Mouse (Mus musculus) kidney, postnatal 25 days (tissue): ENCODE data around the gene Atp6v1fnb.

ENCODE experiments used
- DNase-seq, 2 experiments: peaks; one replicate each; pipeline ENCODE4 v3.0.0; 2021; ENCODE audit warnings: mixed read lengths in 2 of 2

Atp6v1fnb gene

DNA sequence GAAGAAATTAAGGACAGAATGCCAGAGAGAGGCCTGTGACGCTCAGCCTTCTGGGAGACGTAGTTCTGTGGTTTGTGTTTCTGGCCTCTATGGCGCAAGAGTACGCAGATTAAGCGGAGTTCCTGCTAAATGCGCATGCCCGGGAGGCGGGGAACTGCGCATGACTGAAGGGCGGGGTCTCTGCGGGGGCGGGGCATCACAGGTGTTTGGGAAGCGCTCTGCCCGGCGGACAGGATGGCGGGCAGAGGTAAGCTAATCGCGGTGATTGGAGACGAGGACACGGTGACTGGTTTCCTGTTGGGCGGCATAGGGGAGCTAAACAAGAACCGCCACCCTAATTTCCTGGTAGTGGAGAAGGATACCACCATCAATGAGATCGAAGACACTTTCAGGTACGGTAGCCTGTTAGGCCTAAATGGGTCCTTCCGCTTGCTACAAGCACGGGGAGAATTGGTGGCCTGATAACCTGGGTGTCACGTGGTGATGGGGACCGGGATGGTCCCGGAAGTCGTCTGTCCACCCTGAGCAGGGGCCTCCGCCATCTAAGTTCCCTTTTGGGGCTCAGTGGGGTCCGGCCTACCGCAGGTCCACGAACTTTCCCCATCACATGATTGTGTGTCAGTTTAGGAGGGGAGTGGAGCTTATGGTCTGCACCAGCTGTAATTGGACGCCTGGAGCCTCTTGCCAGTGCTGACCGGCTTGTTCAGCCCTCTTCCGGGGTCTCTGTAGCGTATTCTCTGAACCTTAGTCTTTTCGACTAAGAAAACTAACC lies 3.5 kb upstream of the Atp6v1fnb start, which contains the start of gene Atp6v1f:
TSS of gene Atp6v1f (plus strand) at position 136 of the 772 bp plus-strand sequence.
- peak; percentile 96 to 97 for DNase-seq

- peak; percentile 25 to 76 for DNase-seq
Measured at GRCm38 (mm10) chr6:29468851-29469250, 2.4 kb upstream of the Atp6v1fnb start.

GRCm38 (mm10) chr6:29473941-29474691 lies 2.9 kb downstream of the Atp6v1fnb start:
- DNase-seq = peak; percentile 91 to 95

DNA sequence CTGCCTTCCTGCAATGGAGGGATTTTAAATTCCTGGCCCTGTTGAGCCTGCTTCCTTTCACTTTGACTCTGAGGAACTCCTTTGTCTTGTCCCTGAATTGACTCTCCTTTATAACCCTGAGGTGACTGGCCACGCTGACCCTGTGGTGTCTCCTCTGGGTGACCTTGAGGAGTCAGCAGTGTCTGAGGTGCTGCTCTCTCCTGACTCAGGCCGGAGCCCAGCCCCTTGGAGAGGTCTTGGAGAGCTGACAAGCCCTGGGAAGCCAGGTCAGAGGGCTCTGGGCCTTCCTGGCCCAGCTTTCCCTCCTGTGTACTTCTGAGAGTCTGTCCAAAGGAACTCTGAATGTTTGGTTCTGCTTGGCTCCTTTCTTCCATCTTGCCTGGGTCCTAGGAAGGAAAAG lies 3.5 kb downstream of the Atp6v1fnb start:
- peak; percentile 52 to 86 for DNase-seq

DNA sequence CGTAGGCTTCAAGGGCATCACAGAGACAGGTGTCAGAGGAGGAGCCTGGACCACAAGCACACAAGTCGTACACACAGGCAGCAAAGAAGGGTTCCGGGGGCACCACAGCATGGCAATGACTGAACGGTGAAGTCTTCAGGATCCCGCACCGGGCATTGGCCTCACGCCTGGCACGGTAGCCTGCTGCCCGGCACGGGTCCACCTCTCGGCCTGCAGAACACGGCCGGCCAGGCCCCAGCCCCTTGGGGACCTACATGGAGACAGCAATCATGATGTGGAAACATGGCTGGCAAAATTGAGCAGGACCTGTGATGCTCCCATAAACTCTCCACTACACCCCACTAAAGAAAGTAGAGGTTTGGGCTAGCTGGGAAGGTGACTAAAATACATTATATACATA lies 11.5 kb downstream of the Atp6v1fnb start:
- DNase-seq = no peak

DNA sequence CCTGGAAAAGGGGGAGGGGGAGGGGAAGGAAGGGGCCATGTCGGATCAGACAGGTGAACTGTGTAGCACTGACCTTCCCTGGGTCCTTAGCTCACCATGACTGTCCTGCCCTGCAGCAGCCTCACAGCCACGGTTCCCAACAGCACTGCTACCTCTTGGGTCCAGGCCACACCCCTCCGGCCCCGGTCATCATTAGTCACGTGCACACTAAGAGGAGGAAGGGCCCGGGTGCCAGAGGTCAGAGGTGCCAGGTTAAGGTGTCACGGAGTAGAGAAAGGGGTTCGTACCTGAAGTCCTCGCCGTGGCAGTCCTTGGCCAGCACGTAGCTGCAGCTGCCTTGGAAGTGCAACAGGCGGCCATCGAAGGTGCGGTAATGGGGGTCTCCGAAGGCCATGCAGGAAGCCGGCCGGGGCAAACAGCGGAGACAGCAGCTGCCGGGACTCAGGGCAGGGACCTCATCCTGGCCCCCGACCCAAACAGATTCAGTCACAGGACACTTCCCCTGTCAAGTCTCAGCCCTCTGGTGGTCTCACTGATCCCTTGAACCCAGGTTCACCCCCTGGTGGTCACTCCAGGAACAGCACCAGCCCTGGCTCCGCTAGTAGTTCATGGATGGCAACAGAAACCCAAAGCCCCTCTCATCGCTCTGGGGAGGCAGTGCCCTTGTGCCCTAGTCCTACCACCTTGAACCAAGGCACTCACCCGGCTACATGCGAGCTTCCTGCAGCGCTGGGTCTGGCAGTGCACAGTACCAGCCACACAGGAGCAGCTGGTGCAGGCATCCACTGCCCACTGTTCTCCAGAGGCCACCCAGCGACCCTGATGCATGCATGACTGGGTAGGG lies 13.7 kb downstream of the Atp6v1fnb start:
- DNase-seq = peak; percentile 80 to 82

DNA sequence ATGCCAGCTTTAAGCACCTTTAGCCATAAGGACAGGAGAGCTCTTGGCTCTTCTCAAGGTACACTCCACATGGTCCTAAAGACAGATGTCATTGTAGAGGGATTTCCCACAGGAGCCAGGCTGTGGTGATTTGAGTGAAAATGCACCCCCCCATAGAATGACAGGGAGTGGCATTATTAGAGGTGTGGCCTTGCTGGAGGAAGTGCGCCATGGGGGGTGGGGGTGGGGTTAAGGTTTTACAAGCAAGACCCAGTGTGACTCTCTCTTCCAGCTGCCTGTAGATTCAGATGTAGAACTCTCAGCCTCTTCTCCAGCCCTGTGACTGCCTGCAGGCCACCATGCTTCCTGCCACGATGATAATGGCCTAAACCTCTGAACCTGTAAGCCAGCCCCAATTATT lies 14.7 kb downstream of the Atp6v1fnb start:
- DNase-seq = no peak

GRCm38 (mm10) chr6:29494101-29494500 lies 22.9 kb downstream of the Atp6v1fnb start:
- peak; percentile 71 to 72 for DNase-seq

GRCm38 (mm10) chr6:29496270-29496669 lies 25.0 kb downstream of the Atp6v1fnb start:
- DNase-seq = no peak

DNA sequence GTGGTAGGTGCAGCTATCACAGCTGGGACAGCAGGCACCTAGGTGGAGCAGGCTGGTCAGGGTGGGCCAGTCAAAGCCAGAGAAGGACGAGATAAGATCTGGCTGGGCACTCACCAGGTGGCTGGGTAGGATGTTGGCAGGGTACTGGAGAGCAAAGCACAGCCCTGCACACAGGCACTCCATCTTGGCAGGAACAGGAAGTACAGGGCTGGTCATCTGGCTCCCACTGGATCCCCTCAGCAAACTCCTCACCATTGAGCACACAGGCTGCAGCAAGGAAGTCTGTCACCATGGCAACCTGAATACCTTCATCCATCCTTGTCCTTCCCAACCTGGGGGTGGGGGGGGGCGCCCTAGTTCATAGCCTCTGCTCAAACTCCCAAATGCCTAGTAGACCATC lies 26.6 kb downstream of the Atp6v1fnb start:
- DNase-seq = no peak

DNA sequence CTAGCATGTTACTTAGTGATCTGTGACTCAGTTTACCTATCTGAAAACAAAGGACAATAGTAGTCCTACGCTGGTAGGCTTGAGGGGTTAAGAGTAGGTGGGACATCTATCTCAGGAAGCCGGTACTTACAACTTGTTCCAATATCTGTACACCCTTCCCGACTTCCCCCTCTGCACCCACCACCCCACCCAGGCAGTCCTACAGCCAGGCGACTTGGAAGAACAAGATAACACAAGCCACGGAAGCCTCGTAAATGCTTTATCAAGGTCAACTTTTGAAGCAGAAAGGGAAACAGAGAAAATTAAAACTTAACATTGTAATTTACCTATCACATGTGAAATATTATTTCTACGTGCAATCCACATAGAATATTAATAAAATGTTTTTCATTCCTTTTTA lies 28.9 kb downstream of the Atp6v1fnb start:
- no peak for DNase-seq

DNA sequence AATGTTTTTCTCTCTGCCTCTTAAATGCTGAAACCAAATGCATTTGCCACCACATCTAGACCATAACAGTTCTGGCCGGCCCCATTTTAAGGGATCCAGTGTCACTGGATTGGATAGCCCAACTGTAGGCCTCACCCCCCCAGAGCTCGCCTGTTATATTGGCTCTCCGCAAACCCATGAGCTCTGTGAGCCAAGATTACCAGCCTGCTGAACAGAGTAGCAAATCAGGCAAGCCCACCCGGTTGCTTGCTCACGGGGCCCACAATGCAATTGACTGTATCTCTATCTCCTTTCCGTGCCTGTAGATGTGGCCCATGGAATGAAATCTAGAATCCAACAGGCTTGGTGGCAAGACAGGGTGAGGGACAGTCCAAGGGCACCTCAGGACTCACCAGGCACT lies 29.6 kb downstream of the Atp6v1fnb start:
- DNase-seq = no peak

GRCm38 (mm10) chr6:29501599-29501998 lies 30.4 kb downstream of the Atp6v1fnb start:
- DNase-seq = peak in 1 of 2 experiments; percentile 22

DNA sequence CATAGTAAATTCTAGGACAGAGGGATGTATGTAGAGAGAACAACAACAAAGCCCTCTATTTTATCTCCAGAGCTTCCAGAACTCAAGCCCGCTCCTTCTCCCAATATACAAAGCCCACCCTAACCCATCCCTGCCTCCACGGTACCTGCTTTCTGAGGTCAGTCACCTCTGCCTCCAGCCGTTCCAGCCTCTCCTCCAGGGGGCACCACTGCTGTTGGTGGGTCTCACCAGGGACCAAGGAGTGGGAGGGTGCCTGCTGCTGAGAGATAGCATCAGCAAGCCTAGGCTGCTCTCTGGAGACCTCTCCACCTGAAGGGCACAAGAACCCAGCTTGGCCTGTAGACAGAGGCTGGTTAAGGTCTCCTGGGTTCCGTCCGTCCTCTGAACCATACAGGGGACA lies 34.3 kb downstream of the Atp6v1fnb start:
- no peak for DNase-seq

- no peak for DNase-seq
Measured at GRCm38 (mm10) chr6:29506834-29507233, 35.6 kb downstream of the Atp6v1fnb start.

DNA sequence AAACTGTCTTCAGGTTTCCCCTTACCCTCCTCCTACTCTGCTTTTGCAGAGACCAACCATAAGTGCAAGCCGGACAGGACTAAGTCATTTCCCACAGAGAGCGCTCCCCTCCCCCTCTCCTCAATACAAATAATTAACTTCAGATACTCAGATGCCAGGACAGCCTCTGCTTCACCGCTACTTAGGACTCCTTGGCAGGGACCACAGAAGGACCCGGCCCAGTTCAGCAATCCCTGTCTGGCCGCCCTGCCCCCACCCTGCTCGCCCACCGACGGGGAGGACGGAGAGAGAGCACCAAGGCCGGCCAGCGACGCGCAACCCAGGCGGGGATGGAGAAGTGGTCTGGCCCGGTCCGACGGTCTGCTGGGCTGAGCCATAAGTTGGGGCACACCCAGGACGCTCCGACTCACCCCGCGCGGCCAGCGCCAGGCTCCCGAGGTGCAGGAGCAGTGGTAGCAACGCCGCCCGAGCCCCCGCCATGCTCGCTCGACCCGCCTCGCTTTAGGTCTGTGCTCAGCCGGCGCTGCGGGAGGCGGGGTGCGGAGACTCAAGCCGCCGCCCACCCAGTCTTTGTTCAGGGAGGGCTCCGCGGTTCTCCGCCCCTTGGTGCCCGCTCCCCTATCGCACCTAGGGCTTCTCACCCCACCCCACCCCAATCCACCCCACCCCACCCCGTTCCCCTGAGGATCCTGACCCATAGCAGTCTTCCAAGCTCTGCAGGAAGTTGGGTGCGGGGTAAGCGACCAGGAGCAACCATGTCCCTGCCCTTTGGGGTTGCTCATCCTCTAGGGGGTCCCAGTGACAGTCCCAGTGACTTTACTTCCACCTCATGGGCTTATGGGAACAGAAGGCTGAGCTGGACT lies 36.4 kb downstream of the Atp6v1fnb start, which contains the start of gene Kcp:
TSS of gene Kcp (minus strand) at position 506 of the 863 bp plus-strand sequence.
- peak; percentile 73 to 76 for DNase-seq

- no peak for DNase-seq
Measured at GRCm38 (mm10) chr6:29509086-29509485, 37.8 kb downstream of the Atp6v1fnb start.

DNA sequence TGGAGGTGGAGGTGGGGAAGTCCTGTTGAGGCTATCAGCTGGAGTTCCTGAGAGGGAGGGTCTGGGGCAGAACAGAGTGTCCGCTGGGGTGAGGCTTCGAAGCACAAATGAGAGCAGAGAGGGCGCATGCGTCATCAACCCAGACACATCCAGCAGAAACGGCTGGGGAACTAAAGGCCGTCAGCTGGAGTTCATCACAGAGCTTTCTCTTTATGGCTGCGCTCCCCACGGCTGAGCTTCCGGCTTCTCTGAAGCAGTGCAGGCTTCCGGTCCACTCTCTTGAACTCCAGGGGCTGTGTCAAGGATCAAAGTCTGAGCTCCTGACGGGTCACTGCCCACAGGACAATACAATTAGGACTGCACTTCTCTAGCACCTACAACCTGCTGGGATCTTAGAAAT lies 42.0 kb downstream of the Atp6v1fnb start:
- peak; percentile 75 to 86 for DNase-seq

DNA sequence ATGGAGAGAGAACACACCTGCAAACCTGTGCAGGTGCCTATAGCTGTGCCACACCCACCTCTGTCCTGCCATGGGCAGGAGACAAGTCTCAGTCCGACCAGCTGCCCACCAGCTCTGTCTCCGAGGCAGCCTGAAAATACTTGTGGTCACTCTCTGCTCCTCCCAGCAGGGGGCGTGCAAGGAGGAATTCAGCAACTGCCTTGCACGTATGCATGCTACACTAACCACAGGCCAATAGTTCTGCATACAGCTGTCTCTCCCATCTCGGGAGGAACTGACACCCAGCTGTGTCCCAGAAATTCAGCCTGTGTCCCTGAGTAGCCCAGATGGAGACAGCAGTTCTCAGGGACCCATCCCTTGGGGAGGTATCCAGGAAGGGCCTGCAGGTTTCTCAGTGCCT lies 45.9 kb downstream of the Atp6v1fnb start:
- DNase-seq = peak; percentile 80 to 81

- DNase-seq = peak; percentile 30 to 71
Measured at GRCm38 (mm10) chr6:29522626-29523300, 51.5 kb downstream of the Atp6v1fnb start.
